Mouse (Mus musculus): Measurements from ENCODE around the gene Aanat. TPM values are rescaled to one million over a fixed set of nuclear protein-coding genes. Genes with fewer than 3 reads are reported as not detected.

Gene Aanat
- polyA plus RNA-seq, 1 experiment from 2014 or later, result 0.24 TPM

GRCm38 (mm10) chr11:116616438-116617118 is 30.3 kb downstream of the Aanat start:
- Histone ChIP-seq H3K27ac (no peak overlapping the region), H3K4me3 (replicated peaks) (no peak overlapping the region), H3K4me2 (no peak overlapping the region), H3K27me3 (peaks cover 5% of the 10 kb centered on the region), H3K9me3 (no peaks in the 10 kb centered on the region), H3K36me3 (replicated peaks) (no peaks in the 10 kb centered on the region), H3K4me1 (peaks cover 16% of the 10 kb centered on the region), H3K9ac (no peak overlapping the region)
- ATAC-seq (ENCODE audit: low FRiP score), result no peak
- WGBS, result 78% methylated on average over 10 of the region's 10 CpGs

DNA sequence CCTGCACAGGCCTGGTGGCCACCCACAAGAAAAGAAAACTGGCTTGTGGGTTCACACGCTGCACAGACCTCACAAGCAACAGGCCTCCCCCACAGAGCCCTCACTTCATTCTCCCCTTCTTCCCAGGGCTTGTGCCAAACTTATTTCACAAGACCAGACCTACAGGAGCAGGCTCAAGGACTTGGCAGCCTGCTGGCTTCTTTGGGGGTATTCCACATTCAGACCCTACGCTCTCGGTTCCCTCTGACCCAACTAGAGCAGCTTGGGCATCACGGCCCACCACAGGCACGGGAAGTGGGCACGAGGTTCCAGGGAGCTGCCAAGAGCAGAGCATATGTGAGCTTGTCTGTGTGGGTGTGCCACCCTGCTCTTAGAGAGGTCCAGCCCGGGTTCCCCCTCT is 31.4 kb downstream of the Aanat start:
- Histone ChIP-seq H3K9me3 (no peaks in the 10 kb centered on the region), H3K4me2 (no peak overlapping the region), H3K4me1 (peaks cover 16% of the 10 kb centered on the region), H3K27ac (no peak overlapping the region), H3K4me3 (replicated peaks) (no peak overlapping the region), H3K36me3 (replicated peaks) (no peaks in the 10 kb centered on the region), H3K9ac (no peak overlapping the region), H3K27me3 (peaks cover 16% of the 10 kb centered on the region)
- ATAC-seq (ENCODE audit: low FRiP score), result no peak
- WGBS, result 91% methylated on average over 7 of the region's 7 CpGs

DNA sequence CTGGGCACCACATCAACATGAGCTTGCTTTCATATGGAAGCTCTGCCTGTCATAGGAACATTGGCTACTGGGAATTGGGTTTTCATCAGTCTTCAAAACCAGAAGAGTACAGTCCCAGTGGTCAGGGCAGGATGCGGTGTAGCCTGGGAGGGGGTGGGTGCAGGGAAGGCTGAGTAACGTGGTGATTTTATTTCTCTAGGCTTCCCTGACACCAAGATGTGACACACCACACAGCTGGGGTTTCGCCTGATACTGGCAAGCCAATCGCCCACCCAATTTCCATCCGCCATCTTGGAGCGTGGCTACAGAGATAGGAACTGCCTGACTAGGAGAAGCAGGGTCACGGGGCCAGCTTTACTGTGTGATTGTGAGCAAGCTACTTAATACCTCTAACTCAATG is 32.4 kb downstream of the Aanat start:
- H3K36me3 ChIP-seq (replicated peaks), result no peaks in the 10 kb centered on the region
- no peak for ATAC-seq (ENCODE audit: low FRiP score)
- H3K27ac ChIP-seq, result no peak overlapping the region
- H3K4me1 ChIP-seq, result peaks cover 20% of the 10 kb centered on the region
- H3K9ac ChIP-seq, result no peak overlapping the region
- H3K27me3 ChIP-seq, result peaks cover 26% of the 10 kb centered on the region
- H3K4me2 ChIP-seq, result no peak overlapping the region
- no peaks in the 10 kb centered on the region for H3K9me3 ChIP-seq
- WGBS, result 93% methylated on average over 7 of the region's 7 CpGs
- H3K4me3 ChIP-seq (replicated peaks), result no peak overlapping the region

DNA sequence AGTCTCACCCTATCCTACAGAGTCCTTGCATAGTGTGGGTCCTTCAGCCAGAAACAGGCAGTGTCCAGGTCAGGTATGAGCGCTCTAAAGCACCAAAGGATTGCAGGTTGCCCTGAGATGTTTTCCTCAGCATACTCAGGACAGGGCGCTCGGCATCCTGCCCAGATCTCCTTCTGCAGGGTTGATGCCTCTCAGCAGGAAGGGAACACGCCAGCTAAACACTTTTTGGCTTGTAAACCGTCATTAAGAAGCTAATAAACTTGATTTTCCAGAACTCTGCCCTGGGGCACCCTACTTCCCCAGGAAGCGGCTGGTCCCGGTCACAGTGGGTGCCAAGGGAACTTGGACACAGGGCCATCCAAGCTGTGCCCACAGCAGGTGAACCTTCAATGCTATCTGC is 32.9 kb downstream of the Aanat start:
- WGBS, result 90% methylated on average over 7 of the region's 7 CpGs
- no peaks in the 10 kb centered on the region for H3K9me3 ChIP-seq
- H3K27me3 ChIP-seq, result peaks cover 31% of the 10 kb centered on the region
- H3K36me3 ChIP-seq (replicated peaks), result no peaks in the 10 kb centered on the region
- no peak overlapping the region for H3K4me3 ChIP-seq (replicated peaks)
- no peak overlapping the region for H3K9ac ChIP-seq
- ATAC-seq (ENCODE audit: low FRiP score), result no peak
- peaks cover 25% of the 10 kb centered on the region for H3K4me1 ChIP-seq
- no peak overlapping the region for H3K4me2 ChIP-seq
- no peak overlapping the region for H3K27ac ChIP-seq

DNA sequence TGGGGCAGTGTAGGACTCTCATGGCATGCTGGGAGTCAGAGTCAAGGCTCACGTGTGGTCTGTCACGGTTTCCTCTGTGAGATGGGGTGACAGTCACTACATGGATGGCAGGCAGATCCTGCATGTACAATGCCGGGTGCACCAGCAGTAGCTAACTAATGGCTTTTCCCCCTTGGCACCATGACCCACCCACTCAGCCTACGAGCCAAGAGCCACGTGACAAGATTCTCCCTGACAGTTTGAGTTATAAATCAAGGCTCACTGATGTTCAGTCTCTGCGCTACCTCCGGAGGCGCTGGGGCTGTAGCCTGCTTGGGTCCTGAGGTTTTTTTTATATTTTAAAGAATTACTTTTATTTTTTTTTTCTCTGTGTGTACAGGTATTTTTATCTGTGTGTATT is 33.3 kb downstream of the Aanat start:
- H3K27ac ChIP-seq, result no peak overlapping the region
- no peak for ATAC-seq (ENCODE audit: low FRiP score)
- no peaks in the 10 kb centered on the region for H3K9me3 ChIP-seq
- no peak overlapping the region for H3K9ac ChIP-seq
- peaks cover 29% of the 10 kb centered on the region for H3K4me1 ChIP-seq
- peaks cover 35% of the 10 kb centered on the region for H3K27me3 ChIP-seq
- H3K4me3 ChIP-seq (replicated peaks), result no peak overlapping the region
- WGBS, result 88% methylated on average over 8 of the region's 8 CpGs
- no peak overlapping the region for H3K4me2 ChIP-seq
- H3K36me3 ChIP-seq (replicated peaks), result no peaks in the 10 kb centered on the region

DNA sequence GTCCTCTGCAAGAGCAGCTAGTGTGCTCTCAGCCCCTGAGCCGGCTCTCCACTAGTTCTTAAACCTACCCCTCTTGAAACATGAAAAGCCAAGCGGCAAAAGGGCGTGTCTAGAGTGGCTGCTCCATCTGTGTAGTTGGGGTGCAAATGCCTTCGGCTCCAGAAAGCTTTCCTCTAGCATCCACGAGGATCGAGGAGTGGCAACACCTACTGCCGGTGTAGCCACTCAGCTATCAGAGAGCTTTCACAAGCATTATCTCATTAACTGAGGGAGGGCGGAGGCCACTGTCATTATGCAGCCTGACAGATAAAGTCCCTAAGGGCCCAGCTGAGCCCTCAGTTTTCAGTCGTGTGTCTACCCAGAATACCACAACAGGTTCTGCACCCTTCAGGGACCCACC is 33.8 kb downstream of the Aanat start:
- Histone ChIP-seq H3K27ac (no peak overlapping the region), H3K27me3 (peaks cover 40% of the 10 kb centered on the region), H3K36me3 (replicated peaks) (no peaks in the 10 kb centered on the region), H3K9me3 (no peaks in the 10 kb centered on the region), H3K4me1 (peaks cover 31% of the 10 kb centered on the region), H3K4me2 (no peak overlapping the region), H3K9ac (no peak overlapping the region), H3K4me3 (replicated peaks) (no peak overlapping the region)
- ATAC-seq (ENCODE audit: low FRiP score), result no peak
- WGBS, result 41% methylated on average over 9 of the region's 9 CpGs

- Histone ChIP-seq H3K27ac (no peak overlapping the region), H3K27me3 (peaks cover 45% of the 10 kb centered on the region), H3K9ac (no peak overlapping the region), H3K4me3 (replicated peaks) (no peak overlapping the region), H3K4me2 (no peak overlapping the region), H3K9me3 (no peaks in the 10 kb centered on the region), H3K36me3 (replicated peaks) (no peaks in the 10 kb centered on the region), H3K4me1 (peaks cover 30% of the 10 kb centered on the region)
- 84% methylated on average over 10 of the region's 10 CpGs for WGBS
- no peak for ATAC-seq (ENCODE audit: low FRiP score)
Observed at GRCm38 (mm10) chr11:116620559-116621253, 34.5 kb downstream of the Aanat start.

DNA sequence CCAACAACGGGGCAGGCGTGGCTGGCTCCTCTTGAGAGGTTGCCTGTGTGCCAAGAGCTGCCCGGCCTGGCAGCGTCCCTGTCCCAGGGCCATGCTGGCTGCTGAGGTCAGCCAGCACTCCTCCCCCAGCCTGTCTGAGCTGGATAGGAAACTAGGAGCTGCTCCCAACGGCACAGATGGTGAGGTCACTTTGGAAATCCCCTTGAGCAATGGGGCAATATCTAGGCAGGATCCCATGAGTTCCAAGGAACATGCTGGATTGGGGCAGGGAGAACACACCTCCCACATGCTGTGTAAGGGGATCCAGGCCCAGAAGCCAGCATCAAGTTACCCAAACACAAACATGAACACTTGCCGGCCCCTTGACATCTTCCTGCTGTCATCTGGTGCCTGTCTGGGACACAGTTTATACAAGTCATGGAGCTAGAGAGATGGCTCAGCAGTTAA is 35.0 kb downstream of the Aanat start:
- Histone ChIP-seq H3K9me3 (no peaks in the 10 kb centered on the region), H3K4me3 (replicated peaks) (no peak overlapping the region), H3K9ac (no peak overlapping the region), H3K4me1 (peaks cover 27% of the 10 kb centered on the region), H3K27me3 (peaks cover 45% of the 10 kb centered on the region), H3K4me2 (no peak overlapping the region), H3K27ac (no peak overlapping the region), H3K36me3 (replicated peaks) (no peaks in the 10 kb centered on the region)
- WGBS, result 74% methylated on average over 6 of the region's 6 CpGs
- no peak for ATAC-seq (ENCODE audit: low FRiP score)

GRCm38 (mm10) chr11:116623281-116624124 is 37.3 kb downstream of the Aanat start:
- Histone ChIP-seq H3K4me3 (replicated peaks) (peak overlapping the region; percentile 57), H3K27me3 (peaks cover 45% of the 10 kb centered on the region), H3K36me3 (replicated peaks) (no peaks in the 10 kb centered on the region), H3K27ac (no peak overlapping the region), H3K9me3 (no peaks in the 10 kb centered on the region), H3K4me1 (peaks cover 27% of the 10 kb centered on the region), H3K9ac (peak overlapping the region; percentile 38), H3K4me2 (peak overlapping the region; percentile 66)
- ATAC-seq (ENCODE audit: low FRiP score), result peak; percentile 40; the same call in 1 of the 2 replicates
- 6% methylated on average over 40 of the region's 40 CpGs for WGBS

DNA sequence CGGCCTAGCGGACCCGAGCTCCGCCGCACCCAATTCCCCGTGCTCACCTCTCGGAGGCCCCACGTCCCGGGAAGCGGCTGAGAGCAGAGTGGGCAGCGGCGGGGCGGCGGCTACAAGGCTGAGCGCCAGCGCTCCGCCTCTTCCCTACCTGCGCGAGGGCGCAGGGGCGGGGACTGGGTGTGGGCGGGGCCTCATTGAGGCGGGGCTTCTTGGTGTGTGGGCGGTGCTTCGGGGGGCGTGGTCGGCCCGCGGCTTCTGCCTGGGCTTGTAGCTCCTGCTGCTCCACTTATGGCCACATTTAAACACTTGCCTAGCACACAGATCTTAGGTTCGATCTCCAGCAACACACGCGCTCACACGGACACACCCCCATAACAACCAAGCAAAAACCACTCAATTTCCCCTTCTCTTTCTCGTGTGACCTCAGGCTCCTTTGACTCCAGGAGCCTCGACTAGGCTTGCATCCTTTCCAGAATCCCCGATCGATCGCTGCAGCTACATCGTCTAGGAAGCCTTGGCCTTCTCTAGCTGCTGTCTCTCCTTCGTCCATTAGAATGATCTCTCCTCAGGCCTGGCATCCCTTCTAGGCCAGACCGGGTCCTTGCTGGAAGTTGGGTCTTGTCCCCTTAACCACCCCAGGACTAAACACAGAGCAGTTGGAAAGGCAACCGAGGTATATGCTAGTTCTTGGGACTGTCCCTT is 38.0 kb downstream of the Aanat start:
- H3K4me2 ChIP-seq, result peak overlapping the region; percentile 66
- peak; percentile 43; the same call in 1 of the 2 replicates for ATAC-seq (ENCODE audit: low FRiP score)
- H3K36me3 ChIP-seq (replicated peaks), result no peaks in the 10 kb centered on the region
- WGBS, result 12% methylated on average over 42 of the region's 42 CpGs
- H3K27ac ChIP-seq, result no peak overlapping the region
- H3K27me3 ChIP-seq, result peaks cover 45% of the 10 kb centered on the region
- peaks cover 27% of the 10 kb centered on the region for H3K4me1 ChIP-seq
- H3K9ac ChIP-seq, result peak overlapping the region; percentile 38
- H3K9me3 ChIP-seq, result no peaks in the 10 kb centered on the region
- peak overlapping the region; percentile 57 for H3K4me3 ChIP-seq (replicated peaks)

GRCm38 (mm10) chr11:116625081-116626000 is 39.1 kb downstream of the Aanat start:
- H3K4me3 ChIP-seq (replicated peaks), result no peak overlapping the region
- H3K36me3 ChIP-seq (replicated peaks), result no peaks in the 10 kb centered on the region
- no peak overlapping the region for H3K4me2 ChIP-seq
- peaks cover 45% of the 10 kb centered on the region for H3K27me3 ChIP-seq
- no peak overlapping the region for H3K9ac ChIP-seq
- no peak for ATAC-seq (ENCODE audit: low FRiP score)
- no peak overlapping the region for H3K27ac ChIP-seq
- no peaks in the 10 kb centered on the region for H3K9me3 ChIP-seq
- WGBS, result 76% methylated on average over 17 of the region's 17 CpGs
- H3K4me1 ChIP-seq, result peaks cover 23% of the 10 kb centered on the region

Data from forebrain, embryonic 12.5 days (tissue).